Mouse (Mus musculus): ENCODE data around the gene Nkiras2.
"Not testable (repeated sequence)": the region's sequence is repeated elsewhere in the genome, so short reads cannot be mapped to it uniquely, and the experiment has no call there.

The Nkiras2 gene

DNA sequence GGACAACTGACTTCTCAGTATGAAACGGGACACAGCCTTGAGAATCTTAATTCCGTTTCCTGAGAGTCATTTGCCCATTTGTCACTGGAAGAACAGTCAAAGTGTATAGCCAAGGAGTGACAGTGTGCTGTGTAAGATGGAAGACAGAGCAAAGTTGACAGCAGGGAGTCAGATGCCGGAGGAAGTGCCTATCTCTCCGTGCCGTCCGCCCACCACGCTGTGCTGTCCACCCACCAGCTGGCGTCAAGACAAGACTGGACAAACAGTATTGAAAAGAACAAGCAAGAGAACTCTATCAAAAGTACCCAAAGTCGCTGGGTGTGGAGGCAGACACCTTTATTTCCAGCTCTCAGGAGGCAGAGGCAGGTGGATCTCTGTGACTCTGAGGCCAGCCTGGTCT, 15.9 kb upstream of the Nkiras2 start:
- DNase-seq = no peak

DNA sequence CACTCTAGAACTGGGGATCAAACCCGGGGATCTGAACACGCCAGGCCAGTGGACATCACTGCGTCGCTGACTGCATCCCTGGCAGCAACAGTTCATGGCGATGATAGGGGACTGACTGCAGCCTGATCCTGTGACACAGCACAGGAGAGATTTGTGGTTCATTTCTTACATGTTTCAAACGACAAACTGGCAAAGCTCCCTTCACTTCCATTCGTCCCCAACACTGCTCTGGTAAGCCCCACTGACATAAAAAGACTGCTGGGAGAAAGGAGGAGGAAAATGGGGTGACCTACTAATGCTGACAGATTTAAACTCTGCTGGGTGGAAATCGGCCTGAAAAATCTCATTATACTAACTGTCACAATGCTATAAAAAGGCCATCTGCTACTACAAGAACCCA, 15.2 kb upstream of the Nkiras2 start:
- DNase-seq = no peak

DNA sequence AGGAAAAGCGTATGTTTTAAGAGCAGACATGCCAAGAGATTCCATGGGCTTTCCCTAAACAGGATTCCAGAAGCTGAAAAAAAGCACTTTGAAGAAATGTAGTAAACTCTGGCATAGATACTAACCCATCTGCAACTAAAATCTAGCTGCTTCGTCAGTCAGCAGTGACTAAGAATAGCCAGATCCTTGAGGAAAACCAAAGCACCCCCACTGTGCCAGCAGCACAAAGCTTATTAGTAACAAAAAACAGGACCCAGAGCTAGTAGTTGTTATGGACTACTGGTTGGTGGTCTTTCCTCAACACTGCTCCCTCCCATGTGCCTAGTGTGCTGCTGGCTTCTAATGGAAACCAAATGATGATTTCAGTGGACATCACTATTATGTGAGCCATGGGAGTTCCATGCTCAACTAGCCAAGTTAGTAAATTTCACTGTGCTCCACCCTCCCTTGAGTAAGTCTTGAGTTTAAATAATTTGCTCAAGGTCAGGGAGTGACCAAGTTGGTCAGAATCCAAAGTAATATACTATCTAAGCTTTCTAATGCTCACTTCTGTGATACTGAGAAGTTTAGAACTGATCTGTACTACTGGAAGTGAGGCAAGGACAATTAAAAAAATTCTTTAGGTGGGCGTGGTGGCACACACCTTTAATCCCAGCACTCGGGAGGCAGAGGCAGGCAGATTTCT, 14.6 kb upstream of the Nkiras2 start:
- DNase-seq = no peak

DNA sequence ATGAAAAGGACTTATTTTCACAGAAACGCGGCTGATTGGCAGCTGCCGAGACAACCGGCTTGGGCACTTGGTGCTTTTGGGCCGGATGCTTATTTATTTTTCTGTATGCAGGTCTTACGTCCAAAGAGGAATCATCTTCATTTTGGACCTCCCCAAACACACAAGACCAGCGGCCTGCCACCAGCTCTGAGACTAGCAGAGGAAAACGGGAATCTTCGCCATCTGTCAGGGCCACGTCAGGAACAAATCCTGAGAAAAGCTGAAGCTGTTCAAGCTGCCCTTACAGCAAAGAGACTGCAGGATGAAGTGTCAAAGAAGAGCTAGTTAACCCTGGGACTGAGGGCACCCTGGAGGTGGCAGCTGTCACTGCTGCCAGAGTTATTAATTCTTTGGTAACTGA, 13.6 kb upstream of the Nkiras2 start:
- DNase-seq = no peak

DNA sequence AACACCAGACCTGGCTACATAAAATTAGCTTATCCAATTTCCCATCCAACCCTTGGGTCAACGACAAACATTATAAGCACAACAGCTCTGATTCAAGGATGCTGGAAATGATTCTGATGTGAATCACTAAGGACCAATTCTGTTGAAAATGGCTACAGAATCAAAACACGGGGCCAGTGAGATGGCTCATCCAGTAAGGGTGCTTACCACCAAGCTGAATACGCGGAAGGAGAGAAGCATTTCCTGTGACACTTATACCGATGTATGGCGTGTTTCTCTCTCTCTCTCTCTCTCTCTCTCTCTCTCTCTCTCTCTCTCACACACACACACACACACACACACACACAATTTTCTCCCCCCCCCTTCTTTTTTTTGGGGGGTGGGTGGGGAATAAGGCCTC, 11.9 kb upstream of the Nkiras2 start:
- DNase-seq = no peak

DNA sequence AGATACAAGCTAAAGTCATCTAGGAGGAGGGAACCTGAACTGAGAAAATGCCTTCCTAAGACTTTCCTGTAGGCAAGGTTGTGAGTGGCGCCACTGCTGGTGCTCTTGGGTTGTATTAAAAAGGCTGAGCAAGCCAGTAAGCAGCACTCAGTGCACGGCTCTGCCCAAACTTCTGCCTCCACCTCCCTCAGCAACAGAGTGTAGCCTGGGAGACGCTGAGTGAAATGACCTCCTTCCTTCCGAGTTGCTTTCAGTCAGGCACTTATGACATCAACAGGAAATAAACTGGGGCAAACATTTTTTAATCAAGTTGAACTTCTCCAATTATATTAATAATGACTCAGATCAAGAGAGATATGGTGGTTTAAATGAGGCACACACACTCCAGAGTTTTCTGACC, 10.2 kb upstream of the Nkiras2 start:
- no peak for DNase-seq

DNA sequence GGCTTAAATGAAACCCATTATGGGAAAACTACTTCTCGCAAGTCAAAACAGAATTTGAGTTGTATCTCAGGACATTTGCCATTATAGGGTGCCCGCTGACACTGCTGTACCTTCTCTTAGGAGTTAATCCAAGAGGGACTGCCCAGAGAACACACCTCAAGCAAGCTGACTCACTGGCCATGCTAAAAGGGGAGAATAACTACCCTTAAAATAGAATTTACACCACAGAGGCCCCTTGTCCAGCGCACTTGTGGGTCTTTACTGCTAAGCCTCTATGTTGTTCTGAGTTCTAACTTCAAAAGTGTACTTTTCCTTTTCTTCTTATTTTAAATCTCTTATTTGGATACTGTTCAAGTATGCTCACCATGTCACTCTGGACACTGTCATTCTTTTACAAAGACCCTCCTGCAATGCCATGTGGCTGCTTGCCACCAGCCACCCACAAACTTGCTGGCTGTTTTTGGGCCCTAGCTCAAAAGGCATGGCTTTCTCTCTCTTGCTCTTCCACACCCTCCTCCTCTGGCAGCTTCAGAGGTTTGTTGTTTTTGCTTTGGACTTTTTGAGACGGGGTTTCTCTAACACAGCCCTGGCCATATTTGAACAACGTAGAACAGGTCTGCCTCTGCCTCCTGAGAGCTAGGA, 9.6 kb upstream of the Nkiras2 start:
- DNase-seq = no peak

DNA sequence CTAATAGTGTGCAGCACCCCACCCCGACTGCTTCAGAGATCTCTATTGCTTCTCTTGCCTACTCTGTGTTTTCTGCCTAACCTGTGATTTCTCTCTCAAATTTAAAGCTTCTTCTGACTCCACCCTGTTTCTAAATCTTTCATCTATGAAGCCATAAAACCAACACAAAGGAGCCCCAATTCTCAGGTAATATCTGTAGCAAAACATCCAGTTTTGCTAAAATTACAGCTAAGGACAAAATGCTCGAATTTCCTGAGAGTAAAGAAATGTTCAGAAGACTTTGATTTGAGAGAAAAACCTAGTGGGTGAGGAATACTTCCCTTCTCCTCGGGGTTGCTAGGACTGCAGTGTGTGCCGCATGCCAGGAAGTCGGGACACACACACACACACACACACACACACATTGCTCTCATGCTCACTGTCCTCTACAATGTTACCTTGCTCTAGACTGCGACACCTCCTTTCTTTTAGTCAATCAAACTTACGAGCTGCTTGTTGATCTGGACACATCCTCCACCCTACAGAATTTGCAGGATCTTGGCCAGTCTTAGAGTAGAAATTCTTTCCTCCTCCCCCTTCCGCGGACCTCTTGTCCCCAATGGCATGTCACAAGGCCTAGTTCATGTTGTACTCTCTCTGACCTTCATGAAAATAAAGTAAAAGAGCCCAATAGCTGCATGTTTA, 8.9 kb upstream of the Nkiras2 start:
- no peak for DNase-seq

DNA sequence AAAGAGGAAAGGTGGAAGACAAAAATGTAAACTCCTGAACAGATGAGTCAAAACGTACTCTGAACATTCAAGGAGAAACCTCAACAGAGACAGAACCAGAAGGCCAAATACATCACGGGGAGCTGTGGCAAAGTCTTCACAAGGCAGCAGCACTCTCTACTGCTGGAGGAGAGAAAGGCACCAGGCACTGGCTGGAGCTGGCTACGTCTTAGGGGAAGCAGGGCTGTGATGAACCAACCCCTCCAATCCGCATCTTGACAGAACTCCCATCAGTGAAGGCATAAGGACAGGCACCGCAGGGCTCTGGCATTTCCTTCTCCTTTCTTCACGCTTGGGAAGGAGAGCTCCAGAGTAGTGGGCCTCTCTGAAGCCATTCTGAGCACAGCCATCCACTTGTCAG, 7.4 kb upstream of the Nkiras2 start:
- no peak for DNase-seq

DNA sequence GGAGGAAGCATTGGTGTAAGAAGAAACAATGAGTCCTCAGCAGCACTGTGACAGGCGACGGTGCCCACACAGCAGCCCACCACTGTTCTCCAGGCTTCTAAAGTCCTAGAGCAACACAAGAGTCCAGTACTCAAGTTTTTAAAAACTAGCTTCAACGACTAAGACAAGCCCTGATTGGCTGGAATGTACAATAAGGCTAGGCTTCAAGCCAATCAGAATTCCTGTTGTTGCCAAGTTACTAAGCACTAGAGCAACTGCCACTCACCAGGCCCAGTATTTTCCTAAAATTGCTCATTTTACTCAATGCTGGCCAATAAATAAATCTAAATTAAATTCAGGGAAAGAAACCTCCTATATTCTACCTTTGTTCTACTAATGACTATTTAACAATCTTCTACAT, 5.8 kb upstream of the Nkiras2 start:
- DNase-seq = no peak

DNA sequence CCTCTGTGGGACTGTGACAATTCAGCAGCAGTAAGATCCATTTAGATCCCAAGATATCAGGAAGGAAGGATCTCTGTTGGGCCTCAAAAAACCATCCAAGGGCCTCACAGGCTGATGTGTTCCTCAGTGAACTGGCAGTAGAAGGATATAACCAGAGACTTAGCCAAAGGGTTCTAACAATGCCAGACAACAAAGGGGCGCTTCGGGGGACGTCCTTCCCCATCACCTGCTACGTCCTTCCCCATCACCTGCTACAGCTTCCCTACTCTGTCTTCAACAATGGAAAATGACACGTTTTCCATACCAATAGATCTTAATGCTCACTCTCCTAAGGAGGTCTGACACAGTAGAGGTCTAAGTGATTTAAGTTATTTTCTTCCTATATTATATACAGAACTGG, 2.7 kb upstream of the Nkiras2 start:
- DNase-seq = no peak

DNA sequence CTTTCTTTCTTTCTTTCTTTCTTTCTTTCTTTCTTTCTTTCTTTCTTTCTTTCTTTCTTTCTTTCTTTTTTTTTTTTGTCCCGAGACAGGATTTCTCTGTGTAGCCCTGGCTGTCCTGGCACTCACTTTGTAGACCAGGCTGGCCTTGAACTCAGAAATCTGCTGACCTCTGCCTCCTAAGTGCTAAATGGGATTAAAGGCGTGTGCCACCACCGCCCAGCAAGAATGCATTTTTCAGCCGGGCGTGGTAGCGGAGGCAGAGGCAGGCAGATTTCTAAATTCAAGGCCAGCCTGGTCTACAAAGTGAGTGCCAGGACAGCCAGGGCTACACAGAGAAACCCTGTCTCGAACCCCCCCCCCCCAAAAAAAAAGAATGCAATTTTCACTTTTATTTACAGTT, 2.2 kb upstream of the Nkiras2 start:
- DNase-seq = not testable (repeated sequence)

DNA sequence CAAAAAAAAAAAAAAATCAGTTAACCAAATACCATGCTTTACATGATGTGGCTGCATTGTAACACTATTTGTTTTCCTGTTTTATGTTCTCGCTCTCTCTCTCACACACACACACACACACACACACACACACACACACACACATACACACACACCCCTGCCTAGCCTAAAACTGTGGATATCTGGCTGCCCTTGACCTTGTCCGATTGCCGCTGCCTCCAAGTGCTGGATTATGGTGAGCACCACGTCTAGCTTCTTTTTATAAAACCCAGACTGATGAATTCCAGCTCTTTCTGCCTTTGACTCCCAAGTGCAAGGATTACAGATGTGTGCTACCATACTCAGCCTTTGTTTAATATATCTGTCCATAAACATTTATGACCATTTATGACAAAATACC, 1.6 kb upstream of the Nkiras2 start:
- no peak for DNase-seq

DNA sequence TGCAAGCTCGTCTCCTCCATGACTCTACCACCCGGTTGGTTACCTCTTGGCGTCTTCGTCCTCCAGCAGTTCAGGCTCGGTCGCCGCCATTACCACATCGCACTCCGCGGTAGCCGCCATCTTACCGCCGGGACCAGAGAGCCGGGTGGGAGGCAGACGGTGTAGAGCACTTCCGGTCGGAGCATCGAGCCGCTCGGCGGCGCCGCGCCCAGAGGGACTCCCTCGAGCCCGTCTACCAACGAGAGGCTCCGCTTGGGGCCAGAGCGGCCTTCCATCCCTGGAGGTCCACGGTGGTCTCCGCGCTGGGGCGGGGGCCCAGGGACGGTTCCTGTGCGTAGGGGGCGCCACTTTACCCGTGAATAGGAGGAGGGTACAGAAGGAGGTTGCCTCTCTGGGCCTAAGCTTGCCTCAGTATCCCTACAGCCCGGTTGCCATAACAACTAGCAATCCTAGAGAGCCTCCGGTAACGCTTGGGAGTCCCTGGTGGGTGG, 486 bp downstream of the Nkiras2 start:
- peak; percentile 97 for DNase-seq

DNA sequence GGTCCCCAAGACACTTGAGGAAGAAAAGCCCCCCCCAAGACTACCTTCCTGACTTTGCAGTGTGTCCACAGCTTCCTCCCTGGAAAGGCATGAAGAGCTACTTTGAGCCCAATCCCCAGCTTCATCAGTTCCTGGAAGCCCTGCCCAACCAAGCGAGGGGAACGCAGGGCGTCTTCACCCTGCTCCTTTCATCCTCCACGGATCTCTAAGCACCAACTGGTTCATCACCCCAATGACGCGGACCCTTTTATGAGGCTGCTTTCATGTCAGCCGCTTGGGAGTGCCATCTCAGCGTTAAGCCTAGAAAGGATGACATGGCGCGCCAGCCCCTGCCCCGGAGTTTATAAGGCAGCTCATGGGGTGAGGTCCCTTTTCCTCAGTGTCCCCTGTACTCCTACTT, 938 bp downstream of the Nkiras2 start, which contains the start of gene Dnajc7:
Gene Dnajc7, minus strand, starts transcription at position 187 of the 400 bp plus-strand sequence.
- no peak for DNase-seq

DNA sequence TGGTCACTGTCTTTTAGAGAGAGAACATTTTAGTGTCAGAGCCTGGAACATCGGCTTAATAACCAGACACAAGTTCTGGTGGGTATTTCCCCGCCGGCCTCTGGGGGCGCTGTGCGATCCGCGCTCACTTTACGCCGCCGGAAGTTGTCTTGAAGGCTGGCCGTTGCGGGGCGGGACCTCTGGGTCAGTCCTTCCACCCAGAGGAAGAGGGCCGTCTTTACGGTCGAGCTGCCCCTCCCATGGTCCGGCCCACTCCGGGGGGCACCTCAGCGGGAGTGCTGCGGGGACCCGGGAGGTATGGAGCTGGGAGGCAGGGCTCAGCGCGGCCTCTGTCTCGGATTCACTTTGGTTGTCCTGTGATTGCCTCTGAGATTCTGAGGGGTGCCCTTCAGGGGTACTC, 3.7 kb downstream of the Nkiras2 start:
- DNase-seq = peak; percentile 95

DNA sequence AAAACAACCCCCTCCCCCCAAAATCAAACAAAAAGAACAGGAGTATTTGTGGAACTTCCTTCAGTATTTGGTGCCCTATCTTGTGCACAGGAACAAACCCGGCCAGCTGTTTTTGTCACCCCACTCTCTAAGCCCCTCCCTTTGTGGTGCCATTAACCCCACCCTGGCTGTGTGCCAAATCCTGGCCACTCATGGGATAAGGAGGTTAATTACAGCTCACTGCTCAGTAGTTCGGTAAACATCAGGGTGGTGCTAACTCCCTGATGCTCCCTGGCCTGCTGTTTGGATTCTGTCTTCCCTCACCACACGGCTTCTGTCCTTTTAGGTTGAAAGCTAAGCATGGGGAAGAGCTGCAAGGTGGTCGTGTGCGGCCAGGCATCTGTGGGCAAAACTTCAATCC, 4.8 kb downstream of the Nkiras2 start:
- no peak for DNase-seq

DNA sequence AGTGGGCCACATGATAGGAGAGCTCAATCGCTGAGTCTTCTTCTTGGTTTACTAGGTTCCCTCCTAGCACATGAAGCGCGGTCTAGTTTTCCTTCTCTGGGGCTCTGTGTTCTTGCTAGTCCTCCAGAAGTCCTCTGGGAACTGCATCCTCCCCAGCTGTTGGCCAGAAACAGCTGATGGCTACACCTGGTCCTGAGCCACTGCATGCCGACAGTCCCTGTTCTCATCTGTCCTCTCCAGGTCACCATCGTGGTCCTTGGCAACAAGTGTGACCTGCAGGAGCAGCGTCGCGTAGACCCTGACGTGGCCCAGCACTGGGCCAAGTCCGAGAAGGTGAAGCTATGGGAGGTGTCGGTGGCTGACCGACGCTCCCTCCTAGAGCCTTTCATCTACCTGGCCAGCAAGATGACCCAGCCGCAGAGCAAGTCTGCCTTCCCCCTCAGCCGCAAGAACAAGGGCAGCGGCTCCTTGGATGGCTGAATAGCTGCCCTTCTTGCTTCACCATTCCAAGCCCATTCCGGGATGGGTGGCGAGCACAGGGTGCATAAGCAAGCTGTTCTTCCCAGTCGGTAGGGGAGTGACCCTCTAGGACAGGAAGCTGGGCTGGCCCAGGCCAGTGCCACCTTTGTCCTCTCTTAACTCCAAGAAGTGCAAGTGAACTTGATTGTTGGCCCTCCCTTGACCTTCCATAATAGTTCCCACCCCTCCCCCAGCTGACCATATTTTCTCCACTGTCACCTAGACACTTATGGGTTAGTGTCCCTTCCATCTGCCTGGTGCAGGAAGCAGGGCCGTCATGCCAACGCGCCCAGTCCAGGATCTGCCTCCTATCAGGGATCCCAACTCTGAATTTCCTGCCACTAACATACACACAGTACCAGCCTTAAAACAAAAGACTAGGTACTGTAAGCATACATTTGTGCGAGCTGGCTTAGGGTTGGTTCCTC, 7.0 kb downstream of the Nkiras2 start:
- no peak for DNase-seq

DNA sequence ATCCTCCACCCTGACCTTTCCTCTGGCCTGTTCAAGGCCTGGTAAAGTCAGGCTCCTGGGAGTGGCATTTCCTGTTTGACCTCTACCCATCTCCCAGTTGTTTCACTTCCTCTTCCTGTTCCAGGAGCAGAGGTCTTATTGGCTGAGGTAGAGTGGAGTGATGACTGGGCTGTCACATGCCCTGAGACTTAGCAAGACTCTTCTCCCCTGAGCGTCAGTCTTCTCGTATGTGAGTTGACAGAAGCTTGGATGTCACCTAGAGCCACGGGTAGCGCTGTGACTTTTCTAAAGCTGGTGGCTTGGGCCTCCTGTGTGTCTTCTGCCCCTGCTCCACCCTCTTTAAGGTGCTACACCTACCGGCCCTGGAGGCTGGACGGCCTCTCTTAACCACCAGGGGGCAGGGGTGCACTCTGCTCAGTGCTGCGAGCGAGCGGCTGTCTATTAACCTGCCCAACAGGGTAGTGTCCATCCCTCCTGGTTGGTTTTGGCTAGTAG, 7.7 kb downstream of the Nkiras2 start:
- peak; percentile 64 for DNase-seq

DNA sequence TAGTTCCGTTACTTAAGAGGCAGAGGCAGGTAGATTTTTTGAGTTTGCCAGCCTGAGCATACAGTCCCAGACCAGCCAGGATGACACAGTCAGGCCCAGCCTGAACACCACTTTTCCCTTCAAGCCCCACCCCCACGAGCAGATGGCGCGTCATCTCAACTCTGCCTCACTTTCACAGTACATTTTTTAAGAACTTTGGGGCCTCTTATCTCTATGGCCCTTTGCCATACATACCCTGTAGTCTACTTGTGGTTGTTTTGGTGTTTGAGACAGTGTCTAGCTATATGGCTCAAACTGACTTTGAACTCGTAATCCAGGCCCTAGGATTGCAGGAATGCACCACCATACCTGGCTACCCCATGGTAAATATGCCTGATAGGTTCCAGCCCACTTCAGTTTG, 9.0 kb downstream of the Nkiras2 start:
- no peak for DNase-seq

DNA sequence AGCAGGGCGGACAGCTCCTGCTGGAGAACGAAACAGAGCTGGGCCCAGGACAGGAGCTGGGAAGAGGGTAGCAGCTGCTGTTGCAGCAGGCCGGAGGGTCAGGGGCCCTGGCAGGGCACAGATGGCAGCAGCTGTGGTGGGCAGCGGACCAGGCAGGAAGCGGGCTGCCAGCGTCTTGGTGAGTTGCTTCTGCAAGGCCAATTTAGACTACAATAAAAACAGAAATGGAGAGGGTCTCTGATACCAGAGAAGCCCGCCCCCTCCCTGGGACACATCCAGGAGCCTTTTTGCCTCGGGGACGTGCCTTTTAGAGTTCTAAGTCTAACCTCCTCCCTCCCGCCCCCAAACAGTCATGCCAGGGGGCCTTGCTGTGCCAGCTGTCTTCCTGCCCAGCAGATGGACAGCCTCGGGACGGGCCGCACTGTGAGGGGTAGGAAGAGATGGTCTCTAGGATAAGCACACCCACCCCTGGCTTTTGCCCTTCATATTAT, 9.9 kb downstream of the Nkiras2 start:
- DNase-seq = no peak

DNA sequence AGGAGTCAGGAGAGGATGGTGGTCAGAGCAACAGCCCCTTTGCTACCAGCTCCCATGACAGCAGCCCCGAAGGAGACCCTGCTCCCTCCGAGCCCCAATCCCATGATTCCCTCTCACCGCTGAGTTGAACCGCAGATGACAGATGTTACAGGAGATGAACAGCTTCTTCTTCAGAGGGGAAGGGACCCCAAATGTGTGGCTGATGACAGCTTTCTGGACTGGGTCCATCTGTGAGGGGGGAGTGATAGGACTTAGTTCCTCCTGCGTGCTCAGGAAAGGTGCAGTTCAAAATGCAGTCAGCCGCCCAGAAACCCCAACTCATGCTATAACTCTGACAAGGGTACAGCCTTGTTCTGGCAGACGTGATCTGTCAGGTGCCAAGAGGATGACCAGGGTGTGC, 15.5 kb downstream of the Nkiras2 start:
- DNase-seq = no peak

All from right cerebral cortex, postnatal 25 days (tissue).